Mouse (Mus musculus): ENCODE measurements at regions not wholly inside any gene's neighbourhood (a gene's known extent, or its start where the extent isn't known, plus 50 kb on each side); places are given as distances from the start of the nearest gene placed in this dataset.
A peak's percentile ranks its signal among the peaks of the same experiment; 100 is the strongest.

- ATAC-seq (replicated peaks; ENCODE audit: low read depth, poor library complexity, severe bottlenecking) = no peak
These were observed 212.3 kb downstream of the Snx10 start for GRCm38 (mm10) chr6:51736051-51736450.

- ATAC-seq (replicated peaks; ENCODE audit: low read depth, poor library complexity, severe bottlenecking) = peak; percentile 69
These were observed 219.5 kb downstream of the Snx10 start for GRCm38 (mm10) chr6:51743105-51743660.

- ATAC-seq (replicated peaks; ENCODE audit: low read depth, poor library complexity, severe bottlenecking) = no peak
These were observed 220.9 kb downstream of the Snx10 start for GRCm38 (mm10) chr6:51744607-51745006.

- ATAC-seq (replicated peaks; ENCODE audit: low read depth, poor library complexity, severe bottlenecking) = no peak
These were observed 230.6 kb downstream of the Snx10 start for GRCm38 (mm10) chr6:51754239-51754681.

GRCm38 (mm10) chr6:51757131-51757530, 233.4 kb downstream of the Snx10 start:
- no peak for ATAC-seq (replicated peaks; ENCODE audit: low read depth, poor library complexity, severe bottlenecking)

GRCm38 (mm10) chr6:51757746-51758145, 234.0 kb downstream of the Snx10 start:
- no peak for ATAC-seq (replicated peaks; ENCODE audit: low read depth, poor library complexity, severe bottlenecking)

- ATAC-seq (replicated peaks; ENCODE audit: low read depth, poor library complexity, severe bottlenecking) = no peak
These were observed 235.1 kb downstream of the Snx10 start for GRCm38 (mm10) chr6:51758781-51759180.

- peak; percentile 96 for ATAC-seq (replicated peaks; ENCODE audit: low read depth, poor library complexity, severe bottlenecking)
These were observed 236.7 kb downstream of the Snx10 start for GRCm38 (mm10) chr6:51760372-51760771.

- ATAC-seq (replicated peaks; ENCODE audit: low read depth, poor library complexity, severe bottlenecking) = no peak
These were observed 237.8 kb downstream of the Snx10 start for GRCm38 (mm10) chr6:51761506-51761905.

- no peak for ATAC-seq (replicated peaks; ENCODE audit: low read depth, poor library complexity, severe bottlenecking)
These were observed 242.8 kb downstream of the Snx10 start for GRCm38 (mm10) chr6:51766482-51766881.

GRCm38 (mm10) chr6:51767582-51768341, 244.1 kb downstream of the Snx10 start:
- peak; percentile 95 for ATAC-seq (replicated peaks; ENCODE audit: low read depth, poor library complexity, severe bottlenecking)

GRCm38 (mm10) chr6:51771001-51771400, 241.3 kb downstream of the Skap2 start:
- ATAC-seq (replicated peaks; ENCODE audit: low read depth, poor library complexity, severe bottlenecking) = no peak

GRCm38 (mm10) chr6:51771424-51771823, 240.9 kb downstream of the Skap2 start:
- ATAC-seq (replicated peaks; ENCODE audit: low read depth, poor library complexity, severe bottlenecking) = no peak

GRCm38 (mm10) chr6:51774771-51775170, 237.6 kb downstream of the Skap2 start:
- ATAC-seq (replicated peaks; ENCODE audit: low read depth, poor library complexity, severe bottlenecking) = 0 out of 2 replicates have a peak, but pooled peaks have one; percentile 32

- ATAC-seq (replicated peaks; ENCODE audit: low read depth, poor library complexity, severe bottlenecking) = no peak
These were observed 226.7 kb downstream of the Skap2 start for GRCm38 (mm10) chr6:51785615-51786014.

GRCm38 (mm10) chr6:51786836-51787235, 225.5 kb downstream of the Skap2 start:
- no peak for ATAC-seq (replicated peaks; ENCODE audit: low read depth, poor library complexity, severe bottlenecking)

- ATAC-seq (replicated peaks; ENCODE audit: low read depth, poor library complexity, severe bottlenecking) = no peak
These were observed 224.2 kb downstream of the Skap2 start for GRCm38 (mm10) chr6:51788156-51788555.

GRCm38 (mm10) chr6:51790293-51790692, 222.1 kb downstream of the Skap2 start:
- no peak for ATAC-seq (replicated peaks; ENCODE audit: low read depth, poor library complexity, severe bottlenecking)

GRCm38 (mm10) chr6:51790693-51791092, 221.7 kb downstream of the Skap2 start:
- ATAC-seq (replicated peaks; ENCODE audit: low read depth, poor library complexity, severe bottlenecking) = no peak

GRCm38 (mm10) chr6:51795300-51795699, 217.0 kb downstream of the Skap2 start:
- peak; percentile 77; the same call in 1 of the 2 replicates for ATAC-seq (replicated peaks; ENCODE audit: low read depth, poor library complexity, severe bottlenecking)

GRCm38 (mm10) chr6:51798577-51799240, 213.6 kb downstream of the Skap2 start:
- no peak for ATAC-seq (replicated peaks; ENCODE audit: low read depth, poor library complexity, severe bottlenecking)

Measured in common myeloid progenitor, adult 5-6 weeks (primary cell).